Mouse (Mus musculus) stomach, embryonic 14.5 days (tissue): Measurements from ENCODE around the gene Cers1. TPM values are rescaled to one million over a fixed set of nuclear protein-coding genes. Genes with fewer than 3 reads are reported as not detected.

Experiments
- ATAC-seq: fragments of 200-750 bp; cut with Nextera tagmentation; 2 replicates; pipeline ENCODE4 v1.8.0; 2017; ENCODE audit warnings: low read depth, moderate TSS enrichment; ENCODE audit not compliant: insufficient number of reproducible peaks, insufficient read depth, low FRiP score
- H3K27ac ChIP-seq: fragments of 300-500 bp; sonication (generic); 2 replicates; pipeline ENCODE4 v1.5.1; 2014; ENCODE audit warnings: mild to moderate bottlenecking, low read length, moderate library complexity, mixed read lengths
- H3K27me3 ChIP-seq: fragments of 300-500 bp; sonication (generic); 2 replicates; pipeline ENCODE4 v1.6.1; 2014; ENCODE audit warnings: low read length, control low read depth, mixed read lengths; ENCODE audit not compliant: control insufficient read depth, insufficient read depth
- H3K36me3 ChIP-seq: fragments of 300-500 bp; sonication (generic); 2 replicates; pipeline ENCODE4 v1.6.1; 2014; ENCODE audit warnings: mild to moderate bottlenecking, control low read depth, low read length, moderate library complexity, mixed read lengths; ENCODE audit not compliant: control insufficient read depth, insufficient read depth
- H3K4me1 ChIP-seq: fragments of 300-500 bp; sonication (generic); 2 replicates; pipeline ENCODE4 v1.6.1; 2014; ENCODE audit warnings: low read length, control low read depth, mixed read lengths; ENCODE audit not compliant: control insufficient read depth, insufficient read depth
- H3K4me2 ChIP-seq: fragments of 300-500 bp; sonication (generic); replicated peaks from 2 replicates; pipeline ENCODE4 v1.6.1; 2014; ENCODE audit warnings: low read depth, low read length, control low read depth
- H3K4me3 ChIP-seq: fragments of 300-500 bp; sonication (generic); 2 replicates; pipeline ENCODE4 v1.5.1; 2014; ENCODE audit warnings: low read depth, low read length, control low read depth
- H3K9ac ChIP-seq: fragments of 300-500 bp; sonication (generic); replicated peaks from 2 replicates; pipeline ENCODE4 v1.6.1; 2014; ENCODE audit warnings: low read depth, mild to moderate bottlenecking, control low read depth, low read length, moderate library complexity, mixed read lengths
- H3K9me3 ChIP-seq: fragments of 300-500 bp; sonication (generic); 2 replicates; pipeline ENCODE4 v1.6.1; 2016; ENCODE audit warnings: low read depth, low read length, control low read depth; ENCODE audit not compliant: control insufficient read depth
- WGBS: fragments of 180-500 bp; shearing (Covaris S2); extraction: QIAGEN DNeasy Blood & Tissue Kit; methylation state at CpG from one replicate; pipeline ENCODE4 v1.1.7; 2014; 5-methylcytosine and 5-hydroxymethylcytosine counted together
- polyA plus RNA-seq: library from polyadenylated mRNA; unstranded; fragments of >200 nt; fragmentation: Nextera tagmentation; extraction: Ambion mirVana; gene quantifications from 2 replicates; pipeline ENCODE4 v1.2.1, GENCODE M21; 2014

Cers1 gene
- polyA plus RNA-seq, 1 experiment from 2014 or later = 5.7 TPM

DNA sequence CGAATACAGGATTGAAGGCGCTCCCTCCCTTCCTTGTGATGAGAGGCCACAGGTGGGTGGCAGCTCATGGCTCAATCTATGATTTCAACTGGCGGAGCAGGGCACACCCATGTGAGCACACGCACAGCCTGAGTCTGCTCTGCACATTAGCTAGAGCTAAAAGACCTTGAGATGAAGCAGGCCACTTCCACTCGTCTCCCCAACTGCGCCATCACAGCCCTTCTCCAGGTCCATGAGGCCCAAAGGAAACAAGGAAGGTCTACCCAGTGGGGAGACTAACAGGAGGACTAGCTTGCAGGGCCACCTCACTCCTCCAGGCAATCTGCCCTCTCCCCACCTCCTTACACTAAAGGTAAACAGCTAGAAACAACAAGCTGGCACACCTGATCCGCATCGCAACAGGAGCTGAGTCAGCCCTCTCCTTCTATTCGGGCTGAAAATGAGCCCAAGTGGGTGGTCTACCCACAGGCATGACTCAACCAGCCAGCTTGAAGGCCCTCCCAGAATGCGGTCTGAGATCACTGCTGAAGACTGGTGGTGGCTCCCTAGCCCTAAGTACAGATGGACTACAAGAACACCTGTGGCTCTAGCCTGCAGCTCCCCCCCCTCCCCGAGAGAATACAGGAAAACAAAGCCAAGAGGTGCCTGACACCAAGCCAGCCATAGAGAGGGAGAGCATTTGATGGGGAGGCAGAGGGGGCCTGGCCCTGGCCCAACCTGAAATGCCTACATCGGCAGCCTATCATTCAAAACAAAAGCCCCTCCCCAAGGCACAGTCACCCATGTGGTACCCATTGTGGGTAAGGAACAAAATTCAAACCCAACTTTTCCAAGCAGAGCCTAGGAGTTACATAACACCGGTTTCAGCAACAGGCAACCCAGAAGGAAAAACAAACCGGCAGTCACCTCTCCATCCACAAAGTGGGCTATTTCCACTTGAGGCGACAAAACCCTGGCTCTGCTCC lies 35.7 kb downstream of the Cers1 start:
- H3K9me3 ChIP-seq = no peaks in the 10 kb centered on the region
- WGBS = 38% methylated on average over 15 of the region's 15 CpGs
- H3K27me3 ChIP-seq = no peaks in the 10 kb centered on the region
- peak overlapping the region; percentile 100 for H3K4me2 ChIP-seq
- peaks cover 10% of the 10 kb centered on the region; the same call in 1 of the 2 replicates for H3K36me3 ChIP-seq
- H3K9ac ChIP-seq = peak overlapping the region; percentile 81
- peak overlapping the region; percentile 15; the same call in 1 of the 2 replicates for H3K27ac ChIP-seq
- peaks cover 27% of the 10 kb centered on the region for H3K4me1 ChIP-seq
- H3K4me3 ChIP-seq = peak overlapping the region; percentile 95
- ATAC-seq = no peak

DNA sequence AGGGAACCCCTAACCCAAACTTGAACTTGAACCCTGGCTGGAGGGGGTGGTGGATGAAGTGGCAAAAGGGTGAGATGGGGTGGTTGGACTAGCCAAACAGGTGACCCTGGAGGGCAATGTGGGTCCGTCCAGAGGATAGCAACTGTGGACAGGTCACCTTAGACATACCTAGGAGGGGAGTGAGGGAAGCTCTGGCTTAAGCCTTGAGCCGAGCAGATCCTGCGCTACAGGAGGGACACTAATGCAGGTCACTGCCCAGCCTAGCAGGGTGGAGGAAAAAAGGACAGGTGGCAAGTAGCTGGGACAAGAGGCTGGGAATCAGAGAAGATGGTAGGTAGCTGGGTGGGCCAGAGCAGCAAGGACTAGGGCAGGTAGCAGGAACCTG lies 36.4 kb downstream of the Cers1 start:
- 0 out of 2 replicates have a peak overlapping the region, but pooled peaks have one; percentile 15 for H3K27ac ChIP-seq
- H3K9ac ChIP-seq = peak overlapping the region; percentile 81
- H3K4me1 ChIP-seq = peaks cover 27% of the 10 kb centered on the region
- peaks cover 6% of the 10 kb centered on the region; the same call in 1 of the 2 replicates for H3K36me3 ChIP-seq
- peak overlapping the region; percentile 100 for H3K4me2 ChIP-seq
- no peaks in the 10 kb centered on the region for H3K9me3 ChIP-seq
- no peak for ATAC-seq
- no peaks in the 10 kb centered on the region for H3K27me3 ChIP-seq
- 13% methylated on average over 3 of the region's 3 CpGs for WGBS
- peak overlapping the region; percentile 95 for H3K4me3 ChIP-seq

DNA sequence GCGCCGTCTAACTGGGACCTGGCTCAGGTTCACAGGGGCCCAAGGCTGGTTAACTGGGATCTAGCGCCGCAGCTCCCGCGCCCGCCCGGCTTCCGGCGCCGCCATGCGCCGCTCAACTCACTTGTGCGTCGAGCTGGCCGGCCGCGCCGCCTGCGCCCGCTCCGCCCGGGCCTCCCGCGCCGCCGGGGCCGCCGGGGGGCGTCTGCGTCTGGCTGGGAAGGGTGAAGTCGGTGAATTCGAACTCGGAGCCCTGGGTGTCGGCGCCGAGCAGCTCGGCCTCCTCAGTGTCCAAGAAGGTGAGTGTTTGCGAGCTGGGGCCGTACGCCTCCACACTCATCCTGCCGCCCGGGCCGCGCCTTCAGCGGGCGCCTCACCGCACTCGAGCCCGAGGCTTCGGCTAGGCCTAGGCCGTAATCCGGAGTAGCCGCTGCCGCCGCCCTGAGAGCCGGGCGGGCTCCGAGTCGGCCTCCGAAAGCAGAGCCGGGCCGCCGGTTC lies 37.1 kb downstream of the Cers1 start:
- peak overlapping the region; percentile 81 for H3K9ac ChIP-seq
- no peaks in the 10 kb centered on the region for H3K27me3 ChIP-seq
- ATAC-seq = peak; percentile 40
- no peaks in the 10 kb centered on the region for H3K9me3 ChIP-seq
- peak overlapping the region; percentile 100 for H3K4me2 ChIP-seq
- H3K27ac ChIP-seq = peak overlapping the region; percentile 89
- peaks cover 6% of the 10 kb centered on the region; the same call in 1 of the 2 replicates for H3K36me3 ChIP-seq
- under 1% methylated on average over 58 of the region's 64 CpGs for WGBS
- H3K4me3 ChIP-seq = peak overlapping the region; percentile 95
- peaks cover 27% of the 10 kb centered on the region for H3K4me1 ChIP-seq

DNA sequence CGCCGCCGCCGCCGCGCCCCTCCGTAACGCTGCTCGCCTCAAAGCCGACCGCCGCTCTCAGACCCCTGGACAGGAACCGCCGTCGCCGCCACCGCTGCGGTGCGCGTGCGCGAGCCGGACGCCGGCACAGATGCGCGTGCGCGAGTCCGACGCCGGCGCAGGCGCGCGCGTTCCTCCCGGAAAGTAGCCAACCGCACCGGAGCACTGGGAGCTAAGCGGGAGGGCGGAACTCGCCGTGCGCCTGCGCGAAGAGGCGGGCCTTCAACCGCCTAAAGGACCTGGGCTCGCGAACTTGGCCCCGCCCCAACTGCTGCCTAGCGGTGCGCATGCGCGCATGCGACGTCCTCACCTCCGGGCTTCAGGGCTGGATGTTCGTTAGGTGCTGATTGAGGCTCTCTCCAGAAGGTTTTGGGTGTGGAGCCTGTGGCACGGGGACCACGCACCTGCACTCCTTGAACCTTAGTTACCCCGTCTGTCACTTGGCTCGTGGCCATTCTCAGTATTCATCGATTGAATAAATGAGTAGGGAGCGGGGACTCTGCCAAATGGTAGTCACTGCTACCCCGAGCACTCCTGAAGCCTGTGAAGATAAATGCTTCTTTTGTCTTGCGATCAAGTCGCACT lies 37.7 kb downstream of the Cers1 start, which contains the start of gene Upf1:
Upf1 (minus strand) TSS at position 85 of the 624 bp plus-strand sequence.
- H3K27ac ChIP-seq = peak within 1 kb of the TSS; percentile 89
- ATAC-seq = peak; percentile 89
- 0% methylated on average over 55 of the region's 69 CpGs for WGBS
- H3K4me3 ChIP-seq = peak within 1 kb of the TSS; percentile 95
- no peaks in the 10 kb centered on the region for H3K27me3 ChIP-seq
- H3K9me3 ChIP-seq = no peaks in the 10 kb centered on the region
- H3K4me2 ChIP-seq = peak within 1 kb of the TSS; percentile 100
- H3K4me1 ChIP-seq = peaks cover 27% of the 10 kb centered on the region
- peak within 1 kb of the TSS; percentile 81 for H3K9ac ChIP-seq
- peaks cover 6% of the 10 kb centered on the region; the same call in 1 of the 2 replicates for H3K36me3 ChIP-seq

DNA sequence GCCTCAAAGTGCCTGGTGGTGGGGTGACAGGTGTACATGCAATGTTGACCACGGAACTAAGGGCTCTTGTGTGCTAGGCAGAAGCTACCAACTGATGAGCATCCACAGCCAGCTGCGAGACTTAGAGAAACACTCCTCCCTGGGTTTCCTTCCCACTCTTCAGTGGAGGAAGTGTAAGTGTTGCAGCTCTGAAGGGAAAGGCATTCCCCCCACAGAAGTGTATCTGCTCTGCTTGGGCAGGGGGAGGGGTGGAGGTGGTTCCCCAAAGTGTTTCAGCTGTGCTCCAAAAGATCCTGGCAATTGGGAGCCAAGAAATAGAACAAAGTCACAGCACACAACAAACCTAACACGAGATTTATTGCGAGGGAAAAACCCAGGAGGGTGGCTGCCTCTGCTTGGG lies 38.4 kb downstream of the Cers1 start:
- peak overlapping the region; percentile 73 for H3K4me2 ChIP-seq
- peak overlapping the region; percentile 95 for H3K4me3 ChIP-seq
- peak overlapping the region; percentile 30; the same call in 1 of the 2 replicates for H3K9ac ChIP-seq
- peaks cover 27% of the 10 kb centered on the region for H3K4me1 ChIP-seq
- WGBS = 46% methylated on average over 4 of the region's 4 CpGs
- no peak for ATAC-seq
- H3K9me3 ChIP-seq = no peaks in the 10 kb centered on the region
- peak overlapping the region; percentile 78; the same call in 1 of the 2 replicates for H3K27ac ChIP-seq
- no peaks in the 10 kb centered on the region for H3K27me3 ChIP-seq
- H3K36me3 ChIP-seq = peaks cover 6% of the 10 kb centered on the region; the same call in 1 of the 2 replicates

DNA sequence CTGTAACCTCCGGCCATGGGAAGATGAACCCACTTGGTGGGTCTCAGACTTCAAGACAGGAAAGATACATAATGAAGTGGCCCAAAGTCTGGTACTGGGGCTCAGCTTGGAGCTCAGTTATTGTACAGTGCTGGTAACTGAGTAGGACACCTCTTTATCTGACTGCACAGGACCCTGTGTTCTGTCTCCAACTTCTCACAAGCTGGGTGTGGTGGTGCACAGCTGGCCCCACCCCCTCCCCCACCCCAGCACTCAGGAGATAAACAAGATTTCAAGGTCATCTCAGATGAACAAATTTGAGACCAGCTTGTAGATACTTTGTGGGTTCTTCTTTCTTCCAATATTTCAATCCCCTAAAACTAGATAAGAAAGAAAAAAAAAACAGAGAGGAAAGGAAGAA lies 40.5 kb downstream of the Cers1 start:
- ATAC-seq = no peak
- Histone ChIP-seq H3K4me2 (no peak overlapping the region), H3K9ac (no peak overlapping the region), H3K27me3 (no peaks in the 10 kb centered on the region), H3K4me1 (peaks cover 20% of the 10 kb centered on the region), H3K4me3 (no peak overlapping the region), H3K36me3 (no peaks in the 10 kb centered on the region), H3K27ac (no peak overlapping the region), H3K9me3 (no peaks in the 10 kb centered on the region)
- 77% methylated on average over 1 of the region's 1 CpGs for WGBS

DNA sequence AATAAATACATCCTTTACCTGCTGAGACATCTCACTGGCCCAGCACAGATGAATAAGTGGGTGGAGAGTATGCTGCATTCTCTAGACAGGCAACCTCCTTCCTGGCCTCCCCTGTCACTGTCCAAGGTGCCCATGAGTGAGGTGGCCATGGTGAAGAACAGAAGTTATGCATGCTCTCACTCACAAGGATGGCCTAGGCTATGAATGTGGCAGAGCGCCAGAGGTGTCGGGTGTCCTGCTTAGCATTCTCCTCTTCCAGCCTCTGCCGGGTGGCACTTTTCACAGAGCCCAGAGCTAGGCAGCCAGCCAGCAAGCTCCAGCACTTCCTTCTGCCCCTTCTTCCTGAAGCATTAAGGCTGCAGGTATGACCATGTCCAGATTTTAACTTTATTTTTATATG lies 43.8 kb downstream of the Cers1 start:
- H3K4me2 ChIP-seq = no peak overlapping the region
- no peak for ATAC-seq
- no peak overlapping the region for H3K27ac ChIP-seq
- H3K27me3 ChIP-seq = no peaks in the 10 kb centered on the region
- no peak overlapping the region for H3K4me3 ChIP-seq
- H3K9ac ChIP-seq = no peak overlapping the region
- H3K9me3 ChIP-seq = no peaks in the 10 kb centered on the region
- H3K36me3 ChIP-seq = no peaks in the 10 kb centered on the region
- 0 out of 2 replicates have a peak, but pooled peaks cover 3% of the 10 kb centered on the region for H3K4me1 ChIP-seq
- 24% methylated on average over 3 of the region's 3 CpGs for WGBS

DNA sequence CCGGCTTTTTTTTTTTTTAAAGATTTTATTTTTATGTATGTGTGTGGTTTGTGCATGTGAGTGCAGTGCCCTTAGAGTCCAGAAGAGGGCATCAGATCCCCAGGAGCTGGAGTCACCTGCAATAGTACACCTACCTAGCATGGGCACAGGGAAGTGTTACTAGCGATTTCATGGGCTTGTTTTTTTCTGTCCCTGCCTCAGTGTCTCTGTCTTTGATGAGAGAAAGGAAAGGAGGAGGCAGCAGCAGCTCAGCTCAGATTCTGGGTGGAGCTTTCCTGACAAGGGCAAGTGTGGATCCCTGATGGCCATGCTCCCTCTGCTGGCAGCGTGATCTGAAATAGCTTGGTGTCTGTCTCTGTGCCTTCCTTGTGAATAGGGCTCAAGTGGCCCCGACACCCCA lies 45.2 kb downstream of the Cers1 start:
- no peaks in the 10 kb centered on the region for H3K9me3 ChIP-seq
- H3K4me3 ChIP-seq = no peak overlapping the region
- WGBS = 55% methylated on average over 4 of the region's 4 CpGs
- no peak overlapping the region for H3K9ac ChIP-seq
- H3K36me3 ChIP-seq = no peaks in the 10 kb centered on the region
- H3K27me3 ChIP-seq = no peaks in the 10 kb centered on the region
- ATAC-seq = no peak
- H3K4me2 ChIP-seq = no peak overlapping the region
- H3K27ac ChIP-seq = no peak overlapping the region
- 0 out of 2 replicates have a peak, but pooled peaks cover 3% of the 10 kb centered on the region for H3K4me1 ChIP-seq
